Mouse (Mus musculus) thymus, adult 2 months (tissue): ENCODE measurements at regions not wholly inside any gene's neighbourhood (a gene's known extent, or its start where the extent isn't known, plus 50 kb on each side); places are given as distances from the start of the nearest gene placed in this dataset.

Experiments
- DNase-seq: peaks from one replicate; pipeline ENCODE4 v3.0.0; 2021
- H3K27ac ChIP-seq: fragments of 200-500 bp; 2 replicates; pipeline ENCODE4 v1.5.1; 2012; ENCODE audit warnings: low read length, control low read depth; ENCODE audit not compliant: control insufficient read depth, insufficient read depth
- H3K27me3 ChIP-seq: fragments of 200-500 bp; 2 replicates; pipeline ENCODE4 v1.6.1; 2012; ENCODE audit warnings: mild to moderate bottlenecking, low read length, moderate library complexity, mixed read lengths; ENCODE audit not compliant: control insufficient read depth, insufficient read depth
- H3K36me3 ChIP-seq: fragments of 200-500 bp; 2 replicates; pipeline ENCODE4 v1.6.1; 2012; ENCODE audit warnings: mild to moderate bottlenecking, low read length, moderate library complexity; ENCODE audit not compliant: control insufficient read depth, insufficient read depth
- H3K4me1 ChIP-seq: fragments of 200-500 bp; replicated peaks from 2 replicates; pipeline ENCODE4 v1.6.1; 2012; ENCODE audit warnings: low read length; ENCODE audit not compliant: control insufficient read depth, insufficient read depth
- H3K4me3 ChIP-seq: fragments of 200-500 bp; 2 replicates; pipeline ENCODE4 v1.5.1; 2012; ENCODE audit warnings: mild to moderate bottlenecking, low read length, control low read depth, moderate library complexity; ENCODE audit not compliant: control insufficient read depth, insufficient read depth
- CTCF ChIP-seq: fragments of 200-500 bp; IDR thresholded peaks from 2 replicates; pipeline ENCODE4 v1.5.1; 2012; ENCODE audit warnings: mild to moderate bottlenecking, control low read depth, low read length, moderate library complexity, borderline replicate concordance; ENCODE audit not compliant: control insufficient read depth, poor library complexity, insufficient read depth; ENCODE audit errors: extremely low read depth
- POLR2A ChIP-seq: fragments of 200-500 bp; IDR thresholded peaks from 2 replicates; pipeline ENCODE4 v1.6.1; 2012; ENCODE audit warnings: mild to moderate bottlenecking, low read length, control low read depth, moderate library complexity; ENCODE audit not compliant: control insufficient read depth, poor library complexity, insufficient read depth; ENCODE audit errors: extremely low read depth
- WGBS: fragments of 180-500 bp; shearing (Covaris S2); methylation state at CpG from one replicate; pipeline ENCODE4 v1.1.7; 2018; 5-methylcytosine and 5-hydroxymethylcytosine counted together

DNA sequence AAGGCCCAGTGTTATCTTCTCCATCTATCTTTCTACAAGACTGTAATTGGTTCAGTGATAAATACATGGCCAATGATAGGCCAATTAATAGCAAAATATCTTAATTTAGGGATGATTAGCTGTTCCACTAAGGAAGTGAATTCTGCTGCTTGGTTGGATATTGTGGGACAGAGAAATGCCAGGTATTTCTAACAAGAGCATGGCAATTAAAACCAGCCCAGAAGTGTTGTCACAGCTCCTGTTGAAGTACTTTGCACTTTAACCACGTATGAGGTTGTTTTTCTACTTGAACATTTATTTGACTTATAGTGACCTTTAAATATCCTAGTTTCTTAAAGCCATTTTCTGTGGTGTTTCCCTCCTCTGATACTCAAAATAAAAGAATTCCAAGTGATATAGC lies 65.7 kb upstream of the Acsl4 start:
- no peak for TF ChIP-seq POLR2A
- TF ChIP-seq CTCF, result no peak
- H3K27ac ChIP-seq, result no peak overlapping the region
- no peaks in the 10 kb centered on the region for H3K36me3 ChIP-seq
- no peak for DNase-seq
- no peak overlapping the region for H3K4me3 ChIP-seq
- no peaks in the 10 kb centered on the region for H3K4me1 ChIP-seq
- H3K27me3 ChIP-seq, result no peaks in the 10 kb centered on the region
- WGBS, result 71% methylated on average over 1 of the region's 1 CpGs

DNA sequence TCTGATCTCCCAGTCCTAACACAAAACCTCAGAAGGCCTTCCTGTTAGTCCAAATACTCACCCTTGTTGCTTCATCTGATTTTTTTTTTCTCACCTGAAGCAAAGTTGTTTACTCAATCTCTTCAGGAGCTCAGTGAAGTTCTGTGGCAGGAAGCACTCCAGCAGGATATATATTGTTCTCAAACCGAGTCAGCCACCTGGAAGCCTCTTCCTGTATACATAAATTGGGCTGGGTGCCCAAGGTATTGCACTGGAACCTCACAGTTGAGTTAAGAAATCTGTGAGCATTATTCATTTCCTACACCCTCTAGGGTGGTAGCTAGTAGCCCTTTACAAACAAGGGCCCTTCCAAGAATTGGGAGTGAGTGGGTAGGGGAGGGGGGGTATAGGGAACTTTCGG lies 73.8 kb upstream of the Acsl4 start:
- no peaks in the 10 kb centered on the region for H3K36me3 ChIP-seq
- DNase-seq, result no peak
- 43% methylated on average over 2 of the region's 2 CpGs for WGBS
- no peak overlapping the region for H3K27ac ChIP-seq
- H3K27me3 ChIP-seq, result no peaks in the 10 kb centered on the region
- no peak overlapping the region for H3K4me3 ChIP-seq
- TF ChIP-seq POLR2A, result no peak
- no peak for TF ChIP-seq CTCF
- H3K4me1 ChIP-seq, result peaks cover 3% of the 10 kb centered on the region; the same call in 1 of the 2 replicates

DNA sequence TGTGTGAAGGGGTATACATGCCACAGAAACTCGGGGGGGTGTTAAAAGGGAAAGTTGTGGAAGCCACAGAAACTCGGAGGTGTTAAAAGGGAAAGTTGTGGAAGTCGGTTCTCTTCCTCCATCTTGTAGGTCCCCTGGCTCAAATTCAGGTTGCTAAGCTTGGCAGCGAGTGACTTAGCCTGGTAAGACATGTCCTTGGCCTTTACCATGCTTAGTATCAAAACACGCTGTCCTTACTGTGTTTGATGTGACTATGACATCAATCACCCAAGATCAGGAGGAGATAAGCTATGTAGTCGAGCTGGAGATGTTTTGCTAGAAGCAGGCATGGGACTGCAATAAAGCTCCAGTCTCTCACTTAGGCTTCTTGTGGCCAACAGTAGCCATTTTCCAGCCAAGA lies 74.4 kb upstream of the Acsl4 start:
- H3K36me3 ChIP-seq, result no peaks in the 10 kb centered on the region
- no peak overlapping the region for H3K4me3 ChIP-seq
- TF ChIP-seq CTCF (no peak), POLR2A (no peak)
- WGBS, result 52% methylated on average over 6 of the region's 6 CpGs
- no peak for DNase-seq
- H3K4me1 ChIP-seq, result peaks cover 7% of the 10 kb centered on the region; the same call in 1 of the 2 replicates
- H3K27me3 ChIP-seq, result no peaks in the 10 kb centered on the region
- H3K27ac ChIP-seq, result no peak overlapping the region

DNA sequence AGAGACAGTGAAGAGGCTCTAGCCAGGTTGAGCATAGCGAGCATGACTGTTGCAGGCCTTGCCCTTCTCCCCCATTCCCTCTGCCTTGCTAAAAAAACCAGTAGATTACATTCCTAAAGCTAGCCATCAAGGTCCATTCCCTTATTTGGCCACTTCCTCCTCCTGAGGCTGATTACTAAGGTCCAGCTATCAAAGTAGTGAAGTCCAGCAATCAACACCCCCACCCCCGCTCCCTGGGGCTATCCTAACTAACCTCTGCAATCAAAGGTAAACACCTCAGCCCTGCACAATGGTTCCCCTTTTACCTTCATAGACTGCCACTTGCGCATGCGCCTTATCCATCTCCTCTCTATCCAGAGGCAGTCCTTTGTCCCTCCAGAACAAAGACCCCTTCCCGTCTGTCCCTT lies 77.5 kb upstream of the Acsl4 start:
- H3K36me3 ChIP-seq, result no peaks in the 10 kb centered on the region
- TF ChIP-seq CTCF (no peak), POLR2A (no peak)
- no peak for DNase-seq
- 99% methylated on average over 5 of the region's 5 CpGs for WGBS
- H3K27me3 ChIP-seq, result no peaks in the 10 kb centered on the region
- H3K27ac ChIP-seq, result no peak overlapping the region
- no peak overlapping the region for H3K4me3 ChIP-seq
- H3K4me1 ChIP-seq, result peaks cover 8% of the 10 kb centered on the region; the same call in 1 of the 2 replicates

DNA sequence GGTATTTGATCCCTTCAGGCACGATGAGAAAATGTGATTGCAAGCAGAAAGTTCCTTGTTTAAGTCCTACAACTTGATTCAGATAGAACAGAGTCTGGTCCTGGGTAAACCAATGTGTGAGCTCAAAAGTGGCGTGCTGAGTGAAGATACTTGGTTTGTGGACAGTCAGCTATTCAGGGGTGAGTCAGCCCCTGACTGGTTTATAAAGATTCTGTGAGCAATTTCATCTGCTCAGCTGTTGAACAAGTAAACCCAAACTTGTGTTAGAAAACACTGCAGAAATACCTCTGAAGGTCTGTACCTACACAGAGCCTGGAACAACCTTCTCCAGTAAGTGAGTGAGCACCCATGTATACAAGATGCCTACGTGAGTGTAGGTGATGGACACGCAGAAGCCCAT lies 78.1 kb upstream of the Acsl4 start:
- peaks cover 8% of the 10 kb centered on the region; the same call in 1 of the 2 replicates for H3K4me1 ChIP-seq
- no peak overlapping the region for H3K27ac ChIP-seq
- no peaks in the 10 kb centered on the region for H3K36me3 ChIP-seq
- DNase-seq, result no peak
- no peaks in the 10 kb centered on the region for H3K27me3 ChIP-seq
- 81% methylated on average over 4 of the region's 4 CpGs for WGBS
- no peak for TF ChIP-seq CTCF
- TF ChIP-seq POLR2A, result no peak
- H3K4me3 ChIP-seq, result no peak overlapping the region

DNA sequence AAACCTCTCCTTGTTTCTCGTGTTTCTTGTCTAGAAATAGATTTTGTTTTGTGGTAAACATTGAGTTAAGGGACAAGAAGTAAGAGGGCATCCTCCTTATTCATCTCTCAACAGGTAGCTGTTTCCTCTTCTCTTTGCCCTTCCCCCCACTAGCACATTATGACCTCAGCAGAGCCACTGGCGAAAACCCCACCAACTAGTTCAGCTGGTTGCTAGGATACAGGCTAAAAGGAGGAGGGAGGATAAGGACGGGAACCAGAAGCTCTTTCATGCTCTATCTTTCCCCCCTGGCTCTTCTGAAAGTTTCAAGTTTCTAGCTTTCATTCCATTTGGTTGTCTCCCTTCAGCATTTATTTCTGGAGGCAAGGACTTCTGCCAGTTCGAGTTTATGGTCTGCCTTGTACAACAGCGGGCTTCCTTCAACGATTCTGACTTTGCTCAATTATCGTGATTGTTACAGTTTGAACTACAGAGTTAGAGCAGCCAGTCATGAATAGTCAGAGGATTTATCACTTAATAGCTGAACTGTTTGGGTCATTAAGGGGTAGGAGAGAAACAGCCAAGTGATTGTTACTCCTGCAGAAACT lies 78.8 kb upstream of the Acsl4 start:
- H3K27ac ChIP-seq, result no peak overlapping the region

DNA sequence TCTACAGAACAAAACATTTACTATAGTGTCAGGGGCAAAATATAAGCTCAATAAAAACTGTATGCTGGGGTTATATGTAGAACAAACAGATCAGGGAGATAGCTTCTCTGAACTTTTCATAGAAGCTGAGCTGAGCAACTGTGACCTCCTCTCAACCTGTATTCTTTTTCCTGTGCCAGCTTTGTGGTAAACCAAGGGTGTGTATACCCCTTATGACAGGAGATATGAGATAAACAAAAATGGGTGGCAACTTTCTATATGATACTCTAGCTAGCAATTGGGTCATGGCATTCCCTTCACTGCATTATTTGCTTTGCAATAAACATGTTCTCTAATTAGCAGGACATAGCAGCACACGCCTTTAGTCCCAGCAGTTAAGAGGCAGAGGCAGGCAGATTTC lies 79.7 kb upstream of the Acsl4 start:
- H3K4me1 ChIP-seq, result peaks cover 7% of the 10 kb centered on the region; the same call in 1 of the 2 replicates
- no peak overlapping the region for H3K4me3 ChIP-seq
- no peak overlapping the region for H3K27ac ChIP-seq
- WGBS, result 93% methylated on average over 1 of the region's 1 CpGs
- H3K36me3 ChIP-seq, result no peaks in the 10 kb centered on the region
- DNase-seq, result no peak
- H3K27me3 ChIP-seq, result no peaks in the 10 kb centered on the region
- TF ChIP-seq CTCF (no peak), POLR2A (no peak)

More for the DNA sequence above, 78.8 kb upstream of the Acsl4 start:
- WGBS, result 33% methylated on average over 7 of the region's 7 CpGs
- Histone ChIP-seq H3K4me1 (peaks cover 8% of the 10 kb centered on the region; the same call in 1 of the 2 replicates), H3K27me3 (no peaks in the 10 kb centered on the region), H3K4me3 (no peak overlapping the region), H3K36me3 (no peaks in the 10 kb centered on the region)
- DNase-seq, result no peak
- TF ChIP-seq CTCF (no peak), POLR2A (no peak)
